Mouse (Mus musculus) naive thymus-derived CD4-positive, alpha-beta T cell, adult 2 months (primary cell): ENCODE measurements at regions not wholly inside any gene's neighbourhood (a gene's known extent, or its start where the extent isn't known, plus 50 kb on each side); places are given as distances from the start of the nearest gene placed in this dataset.

Experiments used
- DNase-seq: peaks from one replicate; pipeline ENCODE4 v3.0.0-alpha.2; 2011; ENCODE audit warnings: low read depth

DNA sequence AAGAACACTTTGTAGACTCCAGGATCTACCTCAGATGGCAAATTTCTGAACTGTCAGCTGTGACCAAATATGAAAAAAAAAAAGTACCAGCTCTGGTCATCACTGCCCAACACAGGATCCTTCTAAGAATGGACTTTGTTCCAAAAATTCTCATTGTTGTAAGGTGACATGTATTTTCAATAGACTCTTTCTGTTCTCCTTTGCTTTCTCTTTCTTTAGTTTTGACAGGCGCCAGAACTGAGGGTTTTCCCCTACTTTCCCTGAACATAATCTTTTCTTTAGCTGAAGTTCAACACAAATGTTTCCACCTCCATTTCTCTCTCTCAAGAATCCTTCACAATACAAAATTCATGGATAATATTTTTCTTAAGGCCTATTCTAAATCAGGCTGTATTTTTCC is 579.1 kb upstream of the C030005K15Rik start:
- DNase-seq: no peak

DNA sequence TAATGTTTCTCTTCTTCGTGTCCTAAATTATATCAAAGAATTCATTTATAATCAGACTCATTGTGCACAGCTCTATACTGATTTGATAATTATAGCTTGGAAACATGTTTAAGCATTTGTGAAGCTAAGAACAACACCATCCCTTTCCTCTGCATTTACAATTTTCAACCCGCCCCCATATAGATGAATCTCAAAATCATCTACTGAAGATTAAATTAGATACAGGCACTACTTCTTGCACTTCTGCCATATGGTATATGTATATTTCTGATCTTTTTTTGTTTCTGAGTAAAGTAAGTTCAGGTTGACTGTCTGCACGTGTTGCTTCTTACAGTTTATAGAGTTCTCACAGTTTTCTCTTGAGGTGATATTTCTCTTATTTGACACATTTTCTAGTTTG is 583.1 kb upstream of the C030005K15Rik start:
- DNase-seq: no peak

DNA sequence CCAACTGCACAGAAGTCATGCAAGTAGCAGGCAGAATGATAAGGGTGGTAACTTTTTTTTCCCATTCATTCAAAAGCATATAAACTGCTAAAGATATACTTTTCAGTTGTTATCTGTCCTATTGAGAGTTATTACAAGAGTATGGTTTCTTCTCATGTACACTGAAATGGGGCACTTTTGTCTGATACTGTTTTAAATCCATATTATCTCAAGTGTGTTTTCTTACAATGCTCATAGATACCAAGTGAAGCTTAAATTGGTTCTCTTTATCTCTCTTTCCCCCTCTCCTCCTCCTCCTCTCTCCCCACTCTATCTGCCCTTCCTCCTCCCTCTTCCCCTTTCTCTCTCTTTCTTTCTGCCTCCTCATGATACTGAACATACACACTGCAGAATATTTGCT is 584.8 kb upstream of the C030005K15Rik start:
- DNase-seq: no peak

DNA sequence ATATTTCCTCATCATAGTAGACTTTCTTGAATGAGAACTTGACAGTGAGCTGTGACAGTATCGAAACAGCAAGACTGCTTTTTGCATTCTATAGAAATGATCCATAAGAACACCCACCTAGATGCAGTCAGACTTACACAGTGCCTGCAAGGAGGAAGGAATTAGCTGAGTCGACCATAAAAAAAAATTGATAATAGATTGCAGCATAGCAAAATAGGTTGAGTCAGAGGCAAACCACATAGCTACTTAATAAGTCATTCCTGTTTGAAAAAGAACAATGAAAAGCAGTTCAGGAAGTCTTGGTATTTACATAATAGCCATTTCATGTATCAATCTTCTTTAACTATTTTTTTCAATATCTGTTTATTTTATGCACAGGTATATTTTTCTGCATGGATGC is 591.9 kb upstream of the C030005K15Rik start:
- DNase-seq: no peak

DNA sequence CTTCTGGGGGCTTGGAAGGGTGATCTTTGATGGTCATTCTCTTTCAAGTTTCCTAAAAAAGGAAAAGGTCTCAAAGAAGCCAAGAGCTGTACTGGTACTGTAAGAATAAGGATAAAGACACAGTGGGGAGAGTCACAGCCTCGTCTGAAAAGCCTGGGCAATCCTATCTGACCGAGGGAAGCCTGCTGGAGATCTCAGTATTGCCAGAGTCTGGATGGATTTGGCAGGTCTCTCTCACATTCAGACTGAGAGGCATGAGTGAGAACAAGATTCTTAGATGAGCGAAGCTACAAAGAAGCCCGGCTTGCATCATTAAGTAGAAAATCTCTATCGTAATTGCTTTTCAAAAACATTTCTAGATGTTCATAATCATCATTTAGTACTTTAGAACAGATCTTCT is 590.4 kb upstream of the Atp2b1 start:
- no peak for DNase-seq

DNA sequence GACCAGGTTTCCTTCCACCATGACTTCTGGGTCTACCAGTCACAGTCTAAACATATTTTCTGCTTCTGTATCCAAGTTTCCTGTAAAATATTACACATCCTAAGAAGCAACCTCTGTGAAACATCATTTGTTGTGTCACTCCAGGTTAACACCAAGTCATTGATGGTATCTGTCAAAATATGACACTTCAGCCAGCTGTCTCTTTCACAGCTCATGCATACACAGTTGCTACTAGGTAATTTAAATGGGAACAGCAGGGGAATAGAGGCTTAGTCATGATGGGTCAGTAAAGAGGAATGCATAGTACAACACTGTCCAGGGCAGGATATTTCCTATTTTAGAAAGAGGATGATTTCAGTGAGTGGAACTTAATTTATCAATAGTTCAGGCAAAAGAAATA is 589.6 kb upstream of the Atp2b1 start:
- DNase-seq: no peak

DNA sequence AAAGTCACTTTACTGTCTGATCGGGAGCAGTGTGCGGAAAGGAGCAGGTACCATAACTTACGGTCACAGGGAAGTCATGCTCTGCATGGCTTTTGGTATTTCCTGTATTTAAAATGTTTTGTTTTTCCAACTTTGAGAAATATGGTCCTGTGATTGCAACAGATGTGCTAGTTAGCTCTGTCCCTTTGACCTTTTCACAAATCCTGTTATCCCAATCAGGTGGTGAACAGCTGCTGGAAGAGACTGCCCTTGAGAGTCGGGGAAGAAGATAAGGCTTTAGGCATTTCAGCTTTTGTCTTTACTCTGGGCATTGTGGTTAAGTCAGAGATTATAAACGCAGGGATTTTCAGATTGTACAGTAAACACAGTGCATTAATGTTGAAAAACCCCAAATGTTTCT is 588.5 kb upstream of the Atp2b1 start:
- no peak for DNase-seq

DNA sequence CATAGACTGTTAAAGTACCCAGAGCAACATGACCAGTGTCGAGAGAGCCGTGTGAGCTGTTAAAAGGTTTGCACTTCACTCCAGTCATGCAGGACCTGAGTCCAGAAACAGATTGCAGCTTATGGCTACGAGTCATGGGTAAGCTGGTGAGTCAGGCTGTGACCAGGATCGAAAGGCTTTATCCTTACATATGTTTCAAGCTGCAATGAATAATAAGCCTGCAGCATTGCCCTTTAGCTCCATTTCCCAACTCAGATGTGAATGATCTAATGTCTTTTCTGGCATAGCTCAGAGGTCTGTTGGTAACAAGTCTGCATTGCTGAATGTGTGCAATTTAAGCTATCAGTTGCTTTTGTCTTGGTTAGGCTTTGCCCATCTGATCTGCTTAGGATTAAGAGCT is 581.5 kb upstream of the Atp2b1 start:
- DNase-seq: no peak

DNA sequence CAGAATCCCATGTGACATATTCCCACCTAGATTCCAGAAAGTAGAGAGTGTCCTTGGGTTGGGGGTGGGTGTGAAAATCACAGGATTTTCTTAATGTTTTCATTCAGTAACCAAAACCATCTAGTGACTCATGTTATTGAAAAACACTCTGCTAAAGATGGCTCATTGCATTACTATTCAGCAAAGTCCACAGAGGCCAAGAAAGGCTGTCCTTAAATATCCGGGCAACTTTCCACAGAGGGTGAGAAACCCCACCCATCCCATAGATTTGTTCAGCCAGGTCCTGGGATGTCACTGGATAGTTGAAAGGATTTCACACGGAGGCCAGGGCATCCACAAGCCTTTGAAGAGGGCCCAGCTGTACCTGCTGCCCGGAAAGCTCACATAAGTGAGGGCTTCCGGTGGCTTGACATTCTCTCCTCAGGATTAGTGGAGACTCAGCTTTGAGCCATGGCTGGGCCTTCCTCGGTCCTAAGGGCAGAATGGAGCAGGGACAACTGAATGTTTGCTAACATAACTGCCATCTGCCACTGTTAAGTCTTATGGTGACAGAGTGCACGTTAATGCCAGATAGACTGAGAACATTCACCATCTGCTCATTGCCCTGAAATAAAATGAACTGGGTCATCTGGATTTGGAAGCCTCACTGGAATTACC is 580.7 kb upstream of the Atp2b1 start:
- DNase-seq: no peak

DNA sequence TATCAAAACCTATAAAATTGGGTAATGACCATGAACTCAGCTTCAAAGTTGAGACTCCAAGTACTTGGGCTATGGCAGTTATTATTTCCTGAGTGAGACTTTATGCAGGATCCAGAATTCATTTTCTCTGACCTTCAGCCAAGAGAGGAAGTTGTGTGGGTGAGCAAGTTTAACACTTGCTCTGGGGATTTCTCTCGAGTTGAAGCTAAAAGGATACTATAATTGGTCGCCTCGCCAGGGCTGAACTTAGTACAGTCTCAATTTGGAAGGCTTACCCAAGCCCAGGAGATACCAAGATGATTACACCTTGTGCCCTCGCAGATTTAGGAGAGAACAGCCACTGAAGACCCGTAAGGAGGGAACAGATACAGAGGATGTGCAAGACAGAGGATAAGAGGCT is 570.4 kb upstream of the Atp2b1 start:
- DNase-seq: no peak

DNA sequence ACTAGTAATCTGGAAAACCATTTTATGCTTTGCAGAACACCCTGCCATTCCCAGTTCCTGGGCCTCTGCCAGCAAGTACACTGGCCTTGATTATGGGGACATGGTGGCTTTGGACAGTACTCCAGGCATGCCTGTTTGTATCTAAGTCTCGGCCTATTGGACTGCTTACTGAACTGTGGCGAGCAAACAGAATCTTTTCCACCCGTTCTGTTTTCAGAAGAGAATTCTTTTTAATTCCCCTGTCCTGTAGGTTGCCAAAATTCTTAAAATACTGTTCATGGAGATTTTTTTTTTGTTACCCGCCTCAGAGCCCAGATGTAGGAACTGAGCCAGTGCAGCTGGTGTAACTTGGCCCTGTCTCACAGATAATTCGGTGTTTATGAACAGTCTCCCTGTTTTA is 564.7 kb upstream of the Atp2b1 start:
- no peak for DNase-seq

DNA sequence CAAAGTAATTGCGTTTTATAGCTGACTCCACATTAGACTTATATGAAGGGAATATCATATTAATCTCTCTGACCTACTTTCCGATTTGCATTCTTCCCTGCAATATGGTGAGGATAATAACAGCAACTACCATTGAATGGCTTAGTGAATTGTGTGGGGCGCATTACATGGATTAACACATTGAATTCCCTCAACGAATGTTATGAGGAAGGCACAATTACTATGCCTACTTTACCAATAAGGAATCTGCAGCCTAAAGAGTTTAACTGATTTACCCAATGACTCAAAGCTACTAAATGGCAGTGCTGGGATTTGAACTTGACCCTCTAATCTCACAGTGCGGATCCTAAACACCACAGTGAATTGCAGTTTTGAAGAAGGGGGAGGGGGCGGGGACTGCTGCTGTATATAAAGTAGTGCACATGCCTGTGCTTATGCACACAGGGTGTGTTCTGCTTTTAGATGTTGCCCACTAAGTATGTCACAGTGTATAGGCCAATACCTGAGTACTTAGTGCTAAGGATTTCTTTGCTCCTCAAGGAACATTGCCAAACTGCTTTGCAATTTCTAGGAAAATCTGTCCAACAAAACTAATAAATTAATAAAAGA is 563.8 kb upstream of the Atp2b1 start:
- no peak for DNase-seq

DNA sequence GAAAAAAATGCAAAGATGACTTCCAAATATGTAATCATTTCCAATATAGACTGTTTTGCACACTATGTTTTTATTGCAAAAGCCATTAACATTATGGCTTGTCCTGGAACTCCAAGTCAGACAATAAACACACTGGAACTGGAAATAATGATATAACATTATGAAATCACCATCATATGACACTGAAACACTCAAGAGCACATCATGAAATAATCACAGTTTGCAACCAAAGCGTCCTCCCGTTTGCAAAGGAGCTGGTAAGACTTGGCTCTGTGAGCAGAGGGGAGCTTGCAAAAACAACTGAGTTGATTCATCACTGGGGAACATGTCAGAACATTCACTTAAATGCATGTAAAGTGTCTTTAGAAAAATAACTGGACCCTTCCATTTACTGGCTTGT is 562.1 kb upstream of the Atp2b1 start:
- no peak for DNase-seq

DNA sequence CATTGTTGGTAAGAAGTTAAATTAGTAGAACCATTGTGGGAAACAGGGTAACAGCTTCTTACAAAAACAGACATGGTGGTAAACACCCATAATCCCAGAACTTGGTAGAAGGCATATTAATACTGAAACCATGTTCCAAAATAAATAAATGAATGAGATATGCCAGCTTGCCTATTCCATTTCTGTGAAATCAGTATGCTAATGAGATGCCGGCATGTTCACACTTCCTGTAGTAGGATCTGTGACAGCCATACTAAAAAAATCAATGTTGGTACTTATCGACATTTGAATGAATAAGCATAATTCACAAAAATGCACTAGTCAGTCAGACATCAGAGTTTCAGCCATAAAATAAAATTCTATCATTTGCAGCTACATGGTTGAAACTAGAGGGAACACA is 559.7 kb upstream of the Atp2b1 start:
- DNase-seq: no peak

DNA sequence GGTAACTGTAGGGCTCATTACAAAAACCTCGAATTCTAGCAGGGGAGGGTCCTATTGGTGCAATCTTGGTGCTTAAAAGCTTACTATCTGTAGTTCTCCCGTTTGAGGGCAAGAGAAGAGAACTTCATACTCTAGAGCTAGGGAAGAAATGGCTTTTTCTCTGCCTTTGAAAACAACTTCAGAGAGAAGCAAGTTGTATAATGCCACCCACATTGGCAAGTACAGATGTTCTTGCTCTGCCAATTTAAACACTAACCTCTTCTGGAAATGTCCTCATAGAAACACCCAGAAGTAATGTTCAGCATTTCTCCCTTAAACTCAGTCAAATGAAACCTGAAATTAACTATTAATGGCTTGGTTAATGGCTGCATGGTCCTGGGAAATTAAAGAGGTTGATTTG is 549.6 kb upstream of the Atp2b1 start:
- DNase-seq: no peak

DNA sequence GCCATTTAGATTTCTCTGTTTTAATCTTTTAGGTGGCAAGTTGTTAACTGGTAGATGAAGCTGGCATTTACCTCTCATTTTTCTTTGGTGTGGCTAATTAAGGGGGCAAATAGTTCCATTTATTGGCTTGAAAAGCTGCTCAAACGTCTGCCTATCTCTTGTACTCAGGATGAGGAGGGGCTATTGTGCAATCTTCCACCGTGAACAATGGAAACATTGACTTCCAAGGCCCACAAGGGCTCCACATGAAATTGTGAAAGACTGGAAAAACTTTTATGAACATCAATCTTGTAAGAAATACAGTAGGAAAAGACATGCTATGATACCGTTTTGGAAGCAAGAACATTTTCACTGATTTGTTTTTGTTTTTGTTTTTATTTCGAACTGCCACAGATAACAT is 541.6 kb upstream of the Atp2b1 start:
- no peak for DNase-seq

DNA sequence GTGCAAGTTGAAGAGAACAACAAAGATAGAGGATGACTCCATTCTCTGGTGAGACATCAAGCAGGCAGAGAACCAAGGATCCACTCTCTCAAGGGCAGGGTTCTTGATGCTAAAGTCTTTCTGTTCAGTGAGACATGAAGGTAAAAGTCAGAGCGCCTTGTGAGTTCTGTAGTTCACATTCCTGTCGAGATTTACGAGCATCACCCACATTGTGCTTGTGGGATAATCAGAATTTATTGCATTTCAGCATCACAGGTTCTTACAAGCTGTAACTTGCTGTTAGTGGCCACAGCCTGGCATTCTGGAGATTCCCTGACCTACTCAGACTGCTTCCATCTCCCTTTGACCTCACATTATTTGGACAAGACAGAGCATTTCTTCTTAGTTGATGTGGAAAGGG is 540.9 kb upstream of the Atp2b1 start:
- no peak for DNase-seq

DNA sequence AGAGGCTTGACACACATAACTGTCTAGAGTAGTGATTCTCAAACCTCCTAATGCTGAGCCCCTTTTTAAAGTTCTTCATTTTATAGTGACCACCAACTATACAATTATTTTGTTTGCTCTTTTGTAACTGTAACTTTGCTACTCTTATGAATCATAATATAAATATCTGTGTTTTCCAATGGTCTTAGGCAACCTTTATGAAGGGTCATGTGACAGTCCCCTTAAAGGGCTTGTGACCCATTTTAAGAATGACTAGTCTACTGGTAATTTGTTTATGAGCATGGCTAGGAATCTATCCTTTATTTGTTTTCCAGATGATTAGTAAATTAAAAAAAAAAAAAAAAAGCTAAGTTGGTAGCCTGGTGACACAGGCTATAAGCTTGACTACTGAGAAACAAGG is 539.5 kb upstream of the Atp2b1 start:
- DNase-seq: no peak

DNA sequence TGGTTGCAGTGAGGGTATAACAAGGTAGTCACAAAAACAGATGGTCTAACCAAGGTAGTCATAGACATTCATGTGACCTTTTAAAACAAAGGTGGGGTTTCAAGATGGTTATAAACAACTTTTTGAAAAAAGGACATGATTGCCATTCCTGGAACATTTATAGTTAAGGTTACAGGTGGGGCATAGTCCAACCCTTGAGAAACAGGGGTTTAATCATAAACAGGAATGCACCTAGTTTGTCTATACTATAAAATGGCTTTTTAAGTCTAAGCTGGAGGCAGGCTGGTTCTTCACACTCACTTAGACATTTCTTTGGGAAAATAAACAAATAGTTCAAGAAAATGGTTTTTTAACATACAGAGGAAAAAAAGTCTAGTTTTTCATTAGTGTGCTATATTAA is 525.7 kb upstream of the Atp2b1 start:
- no peak for DNase-seq

DNA sequence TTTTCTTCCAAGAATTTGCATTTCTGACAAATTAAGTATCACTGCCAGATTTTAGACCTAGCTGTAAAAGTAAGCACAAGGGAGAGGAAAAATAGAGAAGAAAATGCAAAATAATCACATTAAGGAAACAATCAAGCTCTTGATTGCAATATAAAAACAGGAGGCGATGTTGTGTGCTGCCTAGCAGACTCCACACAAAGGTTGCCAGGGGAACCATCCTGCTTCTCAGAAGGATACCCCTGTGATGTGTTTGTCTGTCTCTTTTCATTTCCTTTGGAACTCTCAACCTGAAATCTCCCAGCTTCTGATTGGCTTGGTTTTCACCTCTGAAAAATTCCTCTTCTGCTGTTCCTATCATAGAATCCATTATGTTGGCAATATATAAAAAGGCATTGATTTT is 514.3 kb upstream of the Atp2b1 start:
- no peak for DNase-seq

DNA sequence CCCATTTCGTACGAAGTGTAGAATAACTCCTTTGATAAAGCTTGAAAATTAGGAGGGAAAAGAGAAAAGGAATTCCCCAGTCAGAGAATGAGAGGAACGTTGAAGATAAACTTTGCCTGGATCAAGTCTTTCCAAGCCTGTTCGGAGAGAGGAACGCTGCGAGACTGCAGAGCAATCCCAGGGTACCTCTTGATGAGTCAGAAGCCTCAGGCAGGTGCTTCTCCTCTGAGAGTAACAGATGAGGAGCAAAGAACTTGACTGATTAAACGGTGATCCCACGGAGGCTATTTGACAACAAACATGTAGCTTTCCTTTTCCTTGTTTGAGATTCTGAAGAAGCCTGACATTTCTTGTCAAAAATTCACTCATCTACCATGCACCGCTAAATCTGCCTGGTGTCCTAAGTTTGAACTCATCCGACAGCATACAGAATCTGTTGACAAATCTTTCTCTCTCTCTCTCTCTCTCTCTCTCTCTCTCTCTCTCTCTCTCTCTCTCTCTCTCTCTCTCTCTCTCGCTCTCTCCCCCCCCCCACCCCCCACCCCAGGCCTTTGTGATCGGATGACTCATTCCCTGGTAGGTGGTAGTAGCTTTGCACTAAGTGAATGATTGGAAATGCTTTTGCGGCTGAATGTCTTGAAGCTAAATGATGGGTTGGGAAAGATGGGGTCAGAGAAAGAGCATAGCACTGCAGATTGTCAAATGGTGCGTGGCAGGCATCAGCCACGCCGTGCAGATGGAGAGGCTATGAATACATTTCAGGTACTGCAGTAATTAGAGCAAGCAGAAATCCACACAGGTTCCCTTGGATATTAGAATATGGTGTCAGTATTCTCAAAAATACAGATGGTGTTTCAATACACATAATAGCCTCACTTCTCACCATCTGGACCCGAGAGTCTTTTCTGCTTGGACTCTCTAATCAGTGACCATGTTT is 496.1 kb upstream of the Atp2b1 start:
- no peak for DNase-seq

DNA sequence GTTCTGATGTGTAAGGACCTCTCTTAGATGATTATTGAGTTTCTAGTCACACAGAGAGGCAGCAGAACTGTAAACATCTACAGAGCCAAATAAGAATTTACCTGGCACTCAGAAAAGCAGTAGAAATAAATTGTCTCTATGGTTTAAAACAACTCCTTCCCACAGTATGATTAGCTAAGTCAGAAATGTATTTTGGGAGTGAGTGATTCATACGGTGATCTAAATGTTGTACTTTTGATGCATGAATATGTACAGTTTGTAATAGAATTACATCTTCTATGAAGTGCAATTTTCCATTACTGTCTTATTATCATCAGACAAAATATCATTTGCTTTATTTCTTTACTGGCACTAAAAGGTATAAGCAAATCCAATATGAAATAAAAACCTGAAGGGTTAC is 489.8 kb upstream of the Atp2b1 start:
- DNase-seq: no peak

DNA sequence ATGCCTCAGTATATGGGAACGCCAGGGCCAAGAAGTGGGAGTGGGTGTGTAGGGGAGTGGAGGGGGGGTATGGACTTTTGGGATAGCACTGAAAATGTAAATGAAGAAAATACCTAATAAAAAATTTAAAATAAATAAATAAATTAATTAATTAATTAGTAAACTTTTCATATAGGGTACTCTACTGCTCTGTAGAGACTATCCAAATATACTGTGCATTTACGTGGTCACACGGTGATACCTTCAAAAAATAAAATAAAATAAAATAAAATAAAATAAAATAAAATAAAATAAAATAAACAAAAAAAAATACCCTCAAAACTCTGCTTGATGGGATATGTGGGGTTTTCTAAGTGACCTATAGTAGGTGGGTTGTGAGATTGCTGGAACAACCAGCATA is 479.2 kb upstream of the Atp2b1 start:
- no peak for DNase-seq
